Mouse (Mus musculus) olfactory bulb, adult 2 months (tissue): ENCODE data around the gene Zkscan6.

Source experiments
- CTCF ChIP-seq: fragments of 200-500 bp; IDR thresholded peaks from 2 replicates; pipeline ENCODE4 v1.5.1; 2012; ENCODE audit warnings: low read depth, mild to moderate bottlenecking, low read length, moderate library complexity; ENCODE audit not compliant: insufficient read depth
- POLR2A ChIP-seq: fragments of 200-500 bp; IDR thresholded peaks from 2 replicates; pipeline ENCODE4 v1.6.1; 2012; ENCODE audit warnings: mild to moderate bottlenecking, low read depth, low read length, moderate library complexity; ENCODE audit not compliant: insufficient read depth

- no peak for TF ChIP-seq CTCF
- TF ChIP-seq POLR2A = no peak
These were observed 47.6 kb upstream of the Zkscan6 start for GRCm38 (mm10) chr11:65759350-65759749.
